Mouse (Mus musculus) cerebellum, adult 11 months (tissue): ENCODE measurements around the gene Rgl2.

Source experiments
- DNase-seq: peaks from one replicate; pipeline ENCODE4 v3.0.0; 2022

Gene Rgl2

DNA sequence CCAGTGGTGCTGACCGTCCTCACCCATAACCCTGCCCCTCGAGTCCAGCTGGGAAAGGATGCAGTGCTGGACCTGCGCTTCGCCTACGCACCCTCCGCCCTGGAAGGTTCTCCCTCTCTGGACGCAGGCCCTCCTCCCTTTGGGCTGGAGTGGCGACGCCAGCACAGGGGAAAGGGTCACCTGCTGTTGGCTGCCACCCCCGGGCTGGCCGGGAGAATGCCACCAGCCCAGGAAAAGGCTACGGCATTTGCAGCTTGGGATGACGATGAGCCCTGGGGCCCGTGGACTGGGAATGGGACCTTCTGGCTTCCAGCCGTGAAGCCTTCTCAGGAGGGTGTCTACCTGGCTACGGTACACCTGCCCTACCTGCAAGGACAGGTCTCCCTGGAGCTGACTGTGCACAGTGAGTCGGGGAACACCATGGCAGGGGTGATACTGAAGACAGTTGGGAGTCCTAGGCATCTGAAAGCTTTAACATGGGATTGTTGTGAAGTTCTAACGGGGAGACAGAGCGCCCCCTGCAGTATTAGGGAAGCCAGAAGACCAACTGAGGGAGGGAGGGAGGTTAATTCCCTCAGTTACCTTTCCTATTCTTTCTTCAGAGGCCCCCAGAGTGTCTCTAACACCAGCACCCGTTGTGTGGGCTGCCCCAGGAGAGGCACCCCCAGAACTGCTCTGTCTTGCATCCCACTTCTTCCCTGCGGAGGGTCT lies 3.8 kb upstream of the Rgl2 start:
- no peak for DNase-seq

DNA sequence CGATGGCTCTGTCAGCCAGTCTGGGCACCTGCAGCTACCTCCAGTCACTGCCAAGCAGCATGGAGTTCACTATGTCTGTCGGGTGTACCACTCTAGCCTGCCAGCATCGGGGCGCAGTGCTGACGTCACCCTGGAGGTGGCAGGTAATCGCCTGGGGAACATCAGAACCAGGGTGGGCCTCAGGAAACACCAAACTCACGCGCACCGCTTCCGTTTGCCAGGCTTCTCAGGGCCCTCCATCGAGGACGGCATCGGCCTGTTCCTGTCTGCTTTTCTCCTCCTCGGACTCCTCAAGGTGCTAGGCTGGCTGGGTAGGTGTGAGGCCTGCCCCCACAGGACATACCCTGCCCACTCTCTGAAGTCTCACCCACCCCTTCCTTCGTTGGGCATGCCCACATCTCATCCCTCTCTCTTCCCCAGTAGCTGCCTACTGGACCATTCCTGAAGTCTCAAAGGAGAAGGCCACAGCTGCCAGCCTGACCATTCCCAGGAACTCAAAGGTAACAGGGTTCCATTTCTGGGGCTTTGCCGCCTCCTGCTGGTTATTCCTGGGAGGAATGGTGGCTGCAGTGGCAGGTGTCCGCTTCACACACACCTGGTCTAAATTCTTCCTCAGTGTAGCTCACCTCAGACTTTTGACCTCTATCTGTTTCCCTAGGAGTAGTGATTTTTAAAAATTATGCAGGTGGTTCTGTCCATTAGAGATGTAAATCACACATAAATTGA lies 3.0 kb upstream of the Rgl2 start:
- DNase-seq: no peak

DNA sequence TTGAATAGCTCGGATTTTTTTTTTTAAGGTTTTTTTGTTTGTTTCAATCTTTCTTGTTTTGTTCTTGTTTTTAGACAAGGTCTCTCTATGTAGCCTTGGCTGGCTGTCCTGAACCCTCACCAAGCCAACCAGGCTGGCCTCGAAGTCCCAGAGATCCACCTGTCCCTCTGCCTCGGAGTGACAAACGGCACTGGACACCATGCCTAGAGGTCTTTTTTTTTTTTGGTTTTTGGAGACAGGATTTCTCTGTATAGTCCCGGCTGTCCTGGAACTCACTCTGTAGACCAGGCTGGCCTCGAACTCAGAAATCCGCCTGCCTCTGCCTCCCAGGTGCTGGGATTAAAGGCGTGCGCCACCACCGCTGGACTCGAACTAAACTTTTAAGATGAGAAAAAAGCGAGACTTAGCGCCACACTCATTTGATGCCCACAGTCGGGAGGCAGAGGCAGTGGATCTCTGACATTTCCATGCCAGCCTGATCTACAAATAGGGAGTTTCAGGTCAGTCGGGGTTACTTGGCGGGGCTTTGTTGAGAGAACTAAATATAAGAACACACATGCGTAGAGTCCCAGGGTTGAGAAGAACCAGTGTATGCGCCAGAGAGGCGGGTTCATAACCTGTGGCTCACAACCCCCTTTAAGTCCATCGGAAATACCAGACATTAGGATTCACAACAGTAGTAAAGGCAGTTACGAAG lies 944 bp upstream of the Rgl2 start:
- DNase-seq: no peak

DNA sequence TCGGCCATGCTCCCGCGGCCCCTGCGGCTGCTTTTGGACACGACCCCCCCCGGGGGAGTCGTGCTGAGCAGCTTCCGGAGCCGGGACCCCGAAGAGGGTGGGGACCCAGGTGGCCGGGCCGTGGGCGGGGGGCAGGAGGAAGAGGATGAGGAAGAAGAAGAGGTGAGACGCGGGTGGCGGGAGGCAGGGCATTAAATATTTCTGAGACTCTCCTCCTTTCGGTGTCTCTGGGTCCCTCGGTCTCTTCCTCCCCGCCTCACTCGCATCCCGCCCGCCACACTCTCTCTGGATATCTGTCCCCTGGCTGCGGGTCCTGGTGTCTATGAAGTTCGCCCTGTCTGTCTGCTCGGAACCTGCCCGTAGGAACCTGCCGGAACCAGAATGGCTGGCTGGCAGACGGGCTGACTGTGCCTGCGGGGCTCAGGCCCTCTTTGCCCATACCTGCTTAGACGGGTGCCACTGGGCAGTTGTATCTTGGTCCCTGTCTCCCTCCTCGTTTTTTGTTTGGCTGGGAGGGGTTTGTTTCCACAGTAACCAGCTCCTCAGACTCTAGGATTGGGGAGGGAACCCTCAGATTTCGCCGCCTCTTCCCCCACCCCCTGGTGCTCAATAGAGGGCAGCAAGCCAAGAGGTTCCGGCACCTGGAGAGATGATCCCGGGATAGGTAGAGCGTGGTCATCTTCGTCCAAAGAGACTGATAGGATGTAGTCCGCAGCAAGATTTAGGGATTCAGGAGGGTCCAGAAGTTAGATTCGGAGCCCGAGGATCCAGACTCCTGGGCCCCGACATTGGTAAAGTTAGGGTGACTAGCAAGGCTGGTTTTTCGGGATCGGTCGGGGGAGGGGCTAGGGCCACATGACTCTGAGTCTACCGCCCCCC lies 1.2 kb downstream of the Rgl2 start:
- DNase-seq: peak; percentile 65

DNA sequence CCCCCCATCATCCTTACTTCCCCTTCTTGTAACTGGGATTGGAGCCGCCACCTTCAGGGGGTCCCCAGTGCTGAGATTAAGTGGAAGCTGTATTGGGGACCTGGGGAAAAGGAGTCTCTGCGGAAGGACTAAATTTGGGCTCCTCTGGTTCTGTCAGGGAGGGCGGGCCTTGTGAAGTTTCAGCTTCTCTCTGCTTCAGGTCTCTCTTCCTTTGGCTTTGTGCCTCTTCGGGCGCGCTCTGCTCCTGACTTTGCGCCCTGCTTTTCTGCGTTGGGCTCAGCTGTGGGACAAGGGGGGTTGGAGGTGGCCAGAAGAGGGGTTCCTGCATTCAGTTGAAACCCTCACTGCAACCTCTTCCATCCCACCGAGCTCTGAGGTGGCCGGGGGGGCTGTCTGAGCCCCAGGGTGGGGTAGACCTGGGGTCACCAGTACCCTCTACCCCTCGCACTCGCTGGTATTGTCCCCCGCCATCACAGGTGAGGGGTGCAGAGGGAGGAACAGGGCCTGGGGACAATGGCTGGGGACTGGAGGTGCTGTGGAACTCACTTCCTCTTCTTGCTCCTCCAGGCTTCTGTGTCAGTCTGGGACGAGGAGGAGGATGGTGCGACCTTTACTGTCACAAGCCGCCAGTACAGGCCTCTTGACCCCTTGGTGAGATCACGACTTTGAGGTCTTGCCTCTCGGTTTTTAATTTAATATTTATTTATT lies 2.0 kb downstream of the Rgl2 start:
- DNase-seq: peak; percentile 40

DNA sequence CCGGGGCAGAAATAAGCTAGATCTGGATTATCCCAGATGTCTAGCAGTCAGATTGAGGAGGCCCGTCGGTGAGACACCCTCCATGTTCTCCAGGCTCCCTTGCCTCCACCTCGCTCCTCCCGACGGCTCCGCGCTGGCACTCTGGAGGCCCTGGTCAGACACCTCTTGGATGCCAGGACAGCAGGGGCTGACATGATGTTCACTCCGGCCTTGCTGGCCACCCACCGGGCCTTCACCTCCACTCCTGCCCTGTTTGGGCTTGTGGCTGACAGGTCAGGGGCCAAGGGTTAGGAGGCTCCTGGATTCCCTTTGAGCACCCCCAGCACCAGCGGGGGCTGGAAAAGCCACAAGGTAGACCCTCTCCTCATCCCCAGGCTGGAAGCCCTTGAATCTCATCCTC lies 2.6 kb downstream of the Rgl2 start:
- no peak for DNase-seq

DNA sequence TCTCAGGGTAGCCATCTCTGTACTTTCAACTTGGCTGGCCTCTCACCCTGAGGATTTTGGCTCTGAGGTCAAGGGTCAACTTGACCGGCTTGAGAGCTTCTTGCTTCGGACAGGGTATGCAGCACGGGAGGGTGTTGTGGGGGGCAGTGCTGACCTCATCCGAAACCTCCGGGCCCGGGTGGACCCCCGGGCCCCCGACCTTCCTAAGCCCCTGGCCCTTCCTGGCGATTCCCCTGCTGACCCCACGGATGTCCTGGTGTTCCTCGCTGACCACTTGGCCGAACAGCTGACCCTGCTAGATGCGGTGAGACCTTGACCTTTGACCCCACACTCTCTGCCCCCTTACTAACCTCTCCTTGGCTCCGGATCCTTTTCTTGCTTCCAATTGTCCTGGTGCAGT lies 3.1 kb downstream of the Rgl2 start:
- no peak for DNase-seq

DNA sequence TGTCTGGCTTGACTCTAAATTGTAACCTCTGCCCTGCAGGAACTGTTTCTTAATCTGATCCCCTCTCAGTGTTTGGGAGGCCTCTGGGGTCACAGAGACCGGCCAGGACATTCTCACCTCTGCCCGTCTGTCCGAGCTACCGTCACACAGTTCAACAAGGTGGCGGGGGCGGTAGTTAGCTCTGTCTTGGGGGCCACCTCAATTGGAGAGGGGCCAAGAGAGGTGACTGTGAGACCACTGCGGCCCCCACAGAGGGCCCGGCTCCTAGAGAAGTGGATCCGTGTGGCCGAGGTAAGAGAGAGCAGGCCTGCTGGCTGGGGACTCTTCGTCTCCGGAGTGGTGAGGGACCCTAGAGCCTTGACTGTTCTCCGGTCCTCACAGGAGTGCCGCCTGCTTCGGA lies 3.6 kb downstream of the Rgl2 start:
- no peak for DNase-seq

DNA sequence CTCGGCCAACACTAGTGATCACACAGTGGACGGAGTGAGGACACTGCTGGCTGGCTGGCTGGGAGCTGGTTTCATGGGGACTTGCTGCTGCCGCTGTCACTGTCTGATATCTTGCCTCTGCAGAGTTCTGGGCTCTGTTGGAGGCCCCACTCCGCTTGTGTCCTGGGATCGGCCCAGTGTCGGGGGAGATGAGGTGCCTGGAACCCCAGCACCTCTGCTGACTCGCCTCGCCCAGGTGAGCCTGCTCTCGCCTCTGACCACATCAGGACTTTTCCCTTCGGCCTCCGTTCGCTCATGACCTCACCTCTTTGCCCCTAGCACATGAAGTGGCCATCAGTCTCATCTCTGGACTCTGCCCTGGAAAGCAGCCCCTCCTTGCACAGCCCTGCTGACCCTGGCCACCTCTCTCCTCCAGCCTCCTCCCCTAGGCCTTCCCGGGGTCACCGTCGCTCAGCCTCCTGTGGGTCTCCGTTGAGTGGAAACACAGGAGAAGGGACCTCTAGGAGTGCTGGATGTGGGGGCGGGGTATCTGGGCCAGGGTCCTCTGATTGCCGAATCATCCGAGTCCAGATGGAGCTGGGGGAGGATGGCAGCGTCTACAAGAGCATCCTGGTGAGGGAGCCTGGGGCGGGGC lies 6.2 kb downstream of the Rgl2 start:
- DNase-seq: no peak

DNA sequence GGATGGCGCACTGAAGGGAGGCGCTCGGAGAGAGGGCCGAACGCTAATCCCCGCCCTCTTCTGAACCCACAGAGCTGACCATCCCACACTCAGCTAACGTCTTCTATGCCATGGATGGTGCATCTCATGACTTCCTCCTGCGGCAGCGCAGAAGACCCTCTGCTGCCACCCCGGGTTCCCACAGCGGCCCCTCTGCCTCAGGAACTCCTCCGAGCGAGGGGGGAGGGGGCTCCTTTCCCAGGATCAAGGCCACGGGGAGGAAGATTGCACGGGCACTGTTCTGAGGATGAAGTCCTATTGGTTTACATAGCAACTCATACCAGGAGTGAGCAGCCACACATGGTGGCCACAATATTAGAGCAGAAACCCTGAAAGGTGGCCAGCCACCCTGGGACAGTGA lies 7.7 kb downstream of the Rgl2 start:
- no peak for DNase-seq

DNA sequence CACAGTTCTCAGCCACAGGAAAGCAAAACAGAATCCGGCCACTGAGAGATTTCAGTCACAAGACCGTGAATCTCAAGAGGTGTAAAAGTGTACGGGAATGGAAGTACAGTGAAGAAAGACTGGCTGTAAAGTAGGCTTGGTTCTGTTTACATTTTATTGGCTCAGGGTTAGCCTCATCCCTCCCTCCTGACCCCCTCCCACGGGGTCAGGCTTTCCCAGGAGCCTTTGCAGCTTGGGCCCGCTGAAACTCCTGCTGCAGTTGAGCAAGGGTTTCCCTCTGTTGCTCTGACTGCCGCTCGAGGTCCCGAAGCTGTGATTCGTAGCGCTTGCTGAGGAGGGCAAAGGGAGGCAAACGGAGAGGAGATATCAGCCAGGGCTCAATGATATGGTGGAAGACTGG lies 9.4 kb downstream of the Rgl2 start:
- no peak for DNase-seq

DNA sequence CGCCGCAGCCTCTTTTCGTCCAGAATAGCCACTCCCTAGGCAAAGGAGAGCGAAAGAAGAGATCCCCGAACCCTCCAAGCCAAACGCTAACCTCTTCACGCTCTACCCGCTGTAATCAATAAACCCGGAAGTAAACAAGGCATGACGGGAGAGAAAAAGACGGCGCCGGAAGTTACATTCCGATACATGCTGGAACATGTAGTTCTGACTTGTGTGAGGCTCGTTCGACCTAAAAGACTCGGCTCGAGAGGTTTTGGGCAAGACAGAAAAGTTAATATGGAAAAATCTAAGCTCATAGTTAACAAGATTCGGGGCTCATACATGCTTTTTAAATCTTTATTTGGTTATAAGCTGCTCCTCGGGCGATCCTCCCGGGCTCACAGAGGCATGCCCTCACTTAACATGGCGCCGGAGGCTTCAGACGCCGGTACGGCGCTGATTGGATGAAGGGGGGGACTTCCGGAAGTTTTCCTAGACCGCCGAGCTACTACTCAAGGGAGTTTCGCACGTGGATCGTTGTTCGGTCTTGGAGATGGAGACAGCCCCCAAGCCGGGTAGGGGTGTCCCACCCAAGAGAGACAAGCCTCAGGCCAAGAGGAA lies 11.0 kb downstream of the Rgl2 start, which contains the start of the genes Pfdn6 and Wdr46:
TSS of gene Pfdn6 (minus strand) at position 138 of the 600 bp plus-strand sequence.
TSS of gene Wdr46 (plus strand) at position 455 of the 600 bp plus-strand sequence.
- peak; percentile 76 for DNase-seq

DNA sequence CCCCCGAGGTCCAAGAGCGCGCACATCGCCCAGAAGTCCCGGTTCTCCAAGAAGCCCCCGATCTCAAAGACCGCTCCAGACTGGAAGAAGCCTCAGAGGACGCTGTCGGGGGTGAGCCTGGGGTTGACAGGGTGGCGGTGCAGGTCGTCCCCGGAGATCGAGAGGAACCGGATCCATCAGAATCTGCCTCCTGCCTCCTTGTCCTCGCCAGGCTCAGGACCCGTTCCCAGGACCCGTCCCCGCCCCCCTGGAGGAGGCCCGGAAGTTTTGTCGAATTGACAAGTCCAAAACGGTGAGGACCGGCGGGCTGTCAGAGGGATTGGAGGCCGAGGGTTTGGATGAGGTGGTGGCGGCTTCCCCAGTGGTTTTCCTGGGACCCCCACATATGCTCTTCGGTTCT lies 11.6 kb downstream of the Rgl2 start:
- no peak for DNase-seq

DNA sequence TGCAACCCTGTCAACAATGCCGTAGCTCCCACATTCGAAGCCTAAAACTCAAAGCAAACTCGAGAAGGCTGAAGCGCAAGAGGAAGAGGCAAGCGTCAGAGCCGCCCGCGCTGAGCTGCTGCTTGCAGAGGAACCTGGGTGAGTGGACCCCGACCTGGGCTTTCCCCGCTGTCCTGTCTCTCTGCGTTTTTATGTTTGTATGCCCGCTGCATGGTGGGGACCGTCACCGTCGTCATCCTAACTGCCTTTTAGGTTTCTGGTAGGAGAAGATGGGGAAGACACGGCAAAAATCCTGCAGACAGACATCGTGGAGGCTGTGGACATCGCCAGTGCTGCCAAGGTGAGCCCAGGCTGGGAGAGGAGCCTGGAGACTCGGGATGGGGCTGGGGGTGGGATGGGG lies 12.0 kb downstream of the Rgl2 start:
- no peak for DNase-seq

DNA sequence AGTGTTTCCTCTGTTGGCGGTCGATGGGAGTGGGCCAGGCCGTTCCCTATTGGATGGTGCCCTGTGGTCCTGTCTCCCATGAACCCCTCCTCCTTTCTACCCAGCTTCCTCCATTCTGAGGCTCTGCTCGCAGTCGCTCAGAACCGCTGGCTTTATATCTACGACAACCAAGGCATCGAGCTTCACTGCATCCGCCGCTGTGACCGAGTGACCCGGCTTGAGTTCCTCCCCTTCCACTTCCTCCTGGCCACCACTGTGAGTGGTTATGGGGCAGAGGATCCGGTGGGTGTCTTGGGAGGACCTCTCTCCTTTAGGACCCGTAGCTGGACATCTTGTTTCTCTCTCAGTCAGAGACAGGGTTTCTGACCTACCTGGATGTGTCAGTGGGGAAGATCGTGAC lies 14.1 kb downstream of the Rgl2 start:
- DNase-seq: no peak

DNA sequence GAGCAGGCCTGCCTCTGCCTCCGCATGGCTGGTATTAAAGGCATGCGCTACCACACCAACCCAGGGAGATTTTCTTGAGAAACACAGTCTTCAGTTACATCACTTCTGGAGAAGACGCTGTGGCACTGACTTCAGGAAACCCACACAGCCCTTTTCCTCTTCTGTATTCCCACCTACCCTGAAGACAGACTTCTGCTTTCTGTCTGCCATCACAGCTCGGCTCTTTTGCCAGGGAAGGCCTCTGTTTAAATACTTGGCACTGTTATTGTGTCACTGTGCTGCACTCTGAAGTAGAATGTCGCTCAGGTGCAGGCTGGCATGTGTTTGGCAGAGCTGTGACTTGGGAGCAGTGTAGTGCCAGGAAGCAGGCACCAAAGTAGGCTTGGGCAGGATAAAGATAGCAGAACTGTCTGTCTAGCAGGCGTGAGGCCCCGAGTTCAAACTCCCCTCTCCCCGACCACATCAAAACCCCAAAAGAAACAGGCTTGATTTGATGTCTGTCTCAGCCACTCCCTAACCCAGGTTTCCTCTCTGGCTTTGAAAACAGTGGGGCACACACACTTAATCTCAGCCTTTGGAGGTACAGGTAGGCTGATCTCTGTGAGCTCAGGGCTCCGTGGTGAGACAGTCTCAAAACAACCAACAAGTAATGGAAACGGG lies 18.2 kb downstream of the Rgl2 start:
- no peak for DNase-seq

DNA sequence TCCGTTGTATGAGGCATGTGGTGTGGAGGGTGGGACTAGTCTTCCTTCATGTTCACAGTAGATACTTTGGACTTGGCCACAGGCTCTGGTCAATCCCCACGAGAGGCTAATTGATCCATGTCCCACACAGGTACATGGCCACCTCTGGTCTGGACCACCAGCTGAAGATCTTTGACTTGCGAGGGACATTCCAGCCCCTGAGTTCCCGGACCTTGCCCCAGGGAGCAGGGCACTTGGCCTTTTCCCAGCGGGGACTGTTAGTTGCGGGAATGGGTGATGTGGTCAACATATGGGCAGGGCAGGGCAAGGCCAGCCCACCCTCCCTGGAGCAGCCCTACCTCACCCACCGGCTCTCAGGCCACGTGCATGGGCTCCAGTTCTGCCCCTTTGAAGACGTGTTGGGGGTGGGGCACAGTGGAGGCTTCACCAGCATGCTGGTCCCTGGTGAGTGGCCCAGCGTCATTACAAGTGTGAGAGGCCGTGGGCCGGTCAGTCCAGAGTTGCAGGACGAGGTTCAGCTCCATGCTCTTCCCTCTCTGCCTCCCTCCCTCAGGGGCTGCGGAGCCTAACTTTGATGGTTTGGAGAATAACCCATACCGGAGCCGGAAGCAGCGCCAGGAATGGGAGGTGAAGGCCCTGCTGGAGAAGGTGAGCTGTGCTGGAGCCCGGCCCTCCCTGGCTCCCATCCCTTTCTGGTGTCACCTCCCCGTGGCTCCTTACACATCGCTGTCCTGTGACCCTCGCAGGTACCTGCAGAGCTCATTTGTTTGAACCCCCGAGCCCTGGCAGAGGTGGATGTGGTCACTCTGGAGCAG lies 19.0 kb downstream of the Rgl2 start:
- no peak for DNase-seq

DNA sequence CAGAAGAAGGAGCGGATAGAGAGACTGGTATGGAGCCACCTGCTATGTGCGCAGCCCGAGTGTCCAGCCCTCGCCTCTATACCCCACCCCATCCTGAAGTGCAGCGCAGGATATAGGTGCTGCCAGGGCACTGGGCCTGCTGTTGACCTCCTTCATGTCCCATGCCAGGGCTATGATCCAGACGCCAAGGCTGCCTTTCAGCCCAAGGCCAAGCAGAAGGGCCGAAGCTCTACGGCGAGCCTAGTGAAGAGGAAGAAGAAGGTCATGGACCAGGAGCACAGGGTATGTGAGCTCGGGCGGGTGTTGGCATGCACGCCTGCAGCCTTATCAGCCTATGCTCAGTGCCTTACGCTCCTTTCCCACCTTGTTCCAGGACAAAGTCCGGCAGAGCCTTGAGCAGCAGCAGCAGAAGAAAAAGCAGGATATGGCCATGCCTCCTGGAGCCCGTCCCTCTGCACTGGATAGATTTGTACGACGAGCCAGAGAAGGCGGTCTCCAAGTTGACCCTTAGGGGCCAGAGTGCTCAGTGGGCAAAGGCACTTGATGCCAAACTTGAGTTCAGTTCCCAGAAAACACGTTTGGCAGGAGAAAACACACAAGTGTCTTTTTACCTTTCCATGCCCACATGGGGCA lies 19.7 kb downstream of the Rgl2 start:
- no peak for DNase-seq

DNA sequence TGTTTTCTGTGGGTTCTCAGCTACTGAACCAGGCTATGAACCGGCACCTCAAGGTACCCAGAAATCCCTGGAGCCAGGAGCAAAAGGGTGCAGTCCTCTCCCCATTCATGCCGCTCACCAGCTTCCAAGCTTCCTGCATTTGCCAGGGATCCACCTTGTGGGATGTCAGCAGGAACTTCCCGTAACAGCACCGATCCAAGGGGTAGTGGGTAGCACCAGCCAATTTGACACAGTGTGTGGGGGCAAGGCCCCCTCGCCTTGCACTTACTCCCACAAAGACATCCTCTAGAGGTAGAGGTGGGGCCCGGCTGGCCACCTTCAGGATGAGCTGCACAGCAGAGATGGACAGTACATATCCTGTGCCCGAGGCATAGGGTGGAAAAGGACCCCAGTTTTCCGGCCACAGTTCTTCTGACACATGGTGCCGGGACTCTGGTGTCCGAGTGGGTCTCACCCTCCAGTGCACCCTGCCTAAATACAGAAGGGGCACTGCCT lies 20.8 kb downstream of the Rgl2 start:
- no peak for DNase-seq
